Mouse (Mus musculus) embryonic facial prominence, embryonic 14.5 days (tissue): ENCODE measurements around the gene Lrch4. TPM values are rescaled to one million over a fixed set of nuclear protein-coding genes. Genes with fewer than 3 reads are reported as not detected.

ENCODE experiments used
- ATAC-seq: fragments of 200-750 bp; cut with Nextera tagmentation; 2 replicates; pipeline ENCODE4 v1.8.0; 2017; ENCODE audit warnings: low read depth, moderate number of reproducible peaks, moderate TSS enrichment
- DNase-seq: peaks from one replicate; pipeline ENCODE4 v3.0.0-alpha.2; 2015; ENCODE audit warnings: low spot score
- H3K27ac ChIP-seq: fragments of 300-500 bp; sonication (generic); replicated peaks from 2 replicates; pipeline ENCODE4 v1.5.1; 2014; ENCODE audit warnings: low read depth, mild to moderate bottlenecking, low read length, moderate library complexity
- H3K27me3 ChIP-seq: fragments of 300-500 bp; sonication (generic); replicated peaks from 2 replicates; pipeline ENCODE4 v1.6.1; 2014; ENCODE audit warnings: low read length; ENCODE audit not compliant: control insufficient read depth, insufficient read depth
- H3K36me3 ChIP-seq: fragments of 300-500 bp; sonication (generic); 2 replicates; pipeline ENCODE4 v1.6.1; 2014; ENCODE audit warnings: low read length, mixed read lengths; ENCODE audit not compliant: control insufficient read depth, insufficient read depth
- H3K4me1 ChIP-seq: fragments of 300-500 bp; sonication (generic); 2 replicates; pipeline ENCODE4 v1.6.1; 2014; ENCODE audit warnings: antibody characterized with exemption, low read length; ENCODE audit not compliant: control insufficient read depth, insufficient read depth
- H3K4me2 ChIP-seq: fragments of 300-500 bp; sonication (generic); 2 replicates; pipeline ENCODE4 v1.6.1; 2014; ENCODE audit warnings: low read depth, mild to moderate bottlenecking, low read length, moderate library complexity, mixed read lengths
- H3K4me3 ChIP-seq: fragments of 300-500 bp; sonication (generic); 2 replicates; pipeline ENCODE4 v1.5.1; 2014; ENCODE audit warnings: low read depth, mild to moderate bottlenecking, low read length
- H3K9ac ChIP-seq: fragments of 300-500 bp; sonication (generic); 2 replicates; pipeline ENCODE4 v1.6.1; 2014; ENCODE audit warnings: low read depth, mild to moderate bottlenecking, low read length, moderate library complexity, mixed read lengths
- H3K9me3 ChIP-seq: fragments of 300-500 bp; sonication (generic); 2 replicates; pipeline ENCODE4 v1.6.1; 2016; ENCODE audit warnings: low read length; ENCODE audit not compliant: control insufficient read depth
- WGBS: fragments of 180-500 bp; shearing (Covaris S2); extraction: QIAGEN DNeasy Blood & Tissue Kit; methylation state at CpG from one replicate; pipeline ENCODE4 v1.1.7; 2014; 5-methylcytosine and 5-hydroxymethylcytosine counted together
- polyA plus RNA-seq: library from polyadenylated mRNA; unstranded; fragments of >200 nt; fragmentation: Nextera tagmentation; extraction: Ambion mirVana; gene quantifications from 2 replicates; pipeline ENCODE4 v1.2.1, GENCODE M21; 2014

Lrch4 gene
- polyA plus RNA-seq, 1 experiment from 2014 or later: 36.5 TPM

GRCm38 (mm10) chr5:137670240-137670639 is 41.3 kb downstream of the Lrch4 start:
- H3K4me3 ChIP-seq: no peak overlapping the region
- H3K27ac ChIP-seq: no peak overlapping the region
- no peaks in the 10 kb centered on the region for H3K9me3 ChIP-seq
- 94% methylated on average over 1 of the region's 1 CpGs for WGBS
- peaks cover 18% of the 10 kb centered on the region; the same call in 1 of the 2 replicates for H3K4me1 ChIP-seq
- DNase-seq: no peak
- peaks cover 21% of the 10 kb centered on the region for H3K36me3 ChIP-seq
- no peak for ATAC-seq
- H3K9ac ChIP-seq: no peak overlapping the region
- H3K27me3 ChIP-seq: no peaks in the 10 kb centered on the region
- H3K4me2 ChIP-seq: no peak overlapping the region

- H3K4me1 ChIP-seq: peaks cover 18% of the 10 kb centered on the region; the same call in 1 of the 2 replicates
Observed at GRCm38 (mm10) chr5:137671443-137672240, 42.7 kb downstream of the Lrch4 start.

GRCm38 (mm10) chr5:137672361-137672760 is 43.4 kb downstream of the Lrch4 start:
- DNase-seq (no peak), ATAC-seq (no peak)
- Histone ChIP-seq H3K9me3 (no peaks in the 10 kb centered on the region), H3K36me3 (peaks cover 2% of the 10 kb centered on the region), H3K4me1 (peaks cover 18% of the 10 kb centered on the region; the same call in 1 of the 2 replicates), H3K9ac (no peak overlapping the region), H3K27me3 (no peaks in the 10 kb centered on the region), H3K27ac (peak overlapping the region; percentile 49; the same call in 1 of the 2 replicates), H3K4me3 (no peak overlapping the region), H3K4me2 (no peak overlapping the region)
- WGBS: 71% methylated on average over 5 of the region's 5 CpGs

More at GRCm38 (mm10) chr5:137671443-137672240, 42.7 kb downstream of the Lrch4 start:
- peak overlapping the region; percentile 49 for H3K27ac ChIP-seq
- WGBS: 15% methylated on average over 9 of the region's 9 CpGs
- no peaks in the 10 kb centered on the region for H3K9me3 ChIP-seq
- H3K9ac ChIP-seq: peak overlapping the region; percentile 25; the same call in 1 of the 2 replicates
- DNase-seq (peak; percentile 59), ATAC-seq (peak; percentile 73)
- H3K4me3 ChIP-seq: no peak overlapping the region
- H3K27me3 ChIP-seq: no peaks in the 10 kb centered on the region
- H3K4me2 ChIP-seq: no peak overlapping the region
- peaks cover 9% of the 10 kb centered on the region for H3K36me3 ChIP-seq

GRCm38 (mm10) chr5:137673015-137673414 is 44.1 kb downstream of the Lrch4 start:
- Histone ChIP-seq H3K9ac (no peak overlapping the region), H3K4me1 (peaks cover 18% of the 10 kb centered on the region; the same call in 1 of the 2 replicates), H3K27ac (no peak overlapping the region), H3K4me3 (no peak overlapping the region), H3K27me3 (no peaks in the 10 kb centered on the region), H3K9me3 (no peaks in the 10 kb centered on the region), H3K4me2 (no peak overlapping the region), H3K36me3 (no peaks in the 10 kb centered on the region)
- 87% methylated on average over 6 of the region's 6 CpGs for WGBS
- ATAC-seq (no peak), DNase-seq (no peak)

GRCm38 (mm10) chr5:137674786-137675185 is 45.9 kb downstream of the Lrch4 start:
- no peak for ATAC-seq
- peaks cover 18% of the 10 kb centered on the region; the same call in 1 of the 2 replicates for H3K4me1 ChIP-seq
- no peak overlapping the region for H3K9ac ChIP-seq
- H3K27me3 ChIP-seq: no peaks in the 10 kb centered on the region
- H3K9me3 ChIP-seq: no peaks in the 10 kb centered on the region
- DNase-seq: no peak
- H3K36me3 ChIP-seq: no peaks in the 10 kb centered on the region
- no peak overlapping the region for H3K4me2 ChIP-seq
- H3K4me3 ChIP-seq: no peak overlapping the region
- WGBS: 94% methylated on average over 8 of the region's 8 CpGs
- no peak overlapping the region for H3K27ac ChIP-seq

- DNase-seq: no peak
- no peak for ATAC-seq
Observed at GRCm38 (mm10) chr5:137677859-137678258, 48.9 kb downstream of the Lrch4 start.

GRCm38 (mm10) chr5:137678736-137679135 is 49.8 kb downstream of the Lrch4 start:
- Histone ChIP-seq H3K9ac (no peak overlapping the region), H3K36me3 (0 out of 2 replicates have a peak, but pooled peaks cover 7% of the 10 kb centered on the region), H3K4me1 (peaks cover 9% of the 10 kb centered on the region), H3K4me3 (no peak overlapping the region), H3K27ac (no peak overlapping the region), H3K4me2 (no peak overlapping the region), H3K9me3 (no peaks in the 10 kb centered on the region), H3K27me3 (no peaks in the 10 kb centered on the region)
- ATAC-seq (no peak), DNase-seq (no peak)
- WGBS: 85% methylated on average over 3 of the region's 3 CpGs

More at GRCm38 (mm10) chr5:137677859-137678258, 48.9 kb downstream of the Lrch4 start:
- no peaks in the 10 kb centered on the region for H3K27me3 ChIP-seq
- peaks cover under 1% of the 10 kb centered on the region for H3K4me1 ChIP-seq
- no peaks in the 10 kb centered on the region for H3K9me3 ChIP-seq
- 93% methylated on average over 8 of the region's 8 CpGs for WGBS
- no peak overlapping the region for H3K4me3 ChIP-seq
- no peak overlapping the region for H3K9ac ChIP-seq
- no peak overlapping the region for H3K4me2 ChIP-seq
- H3K27ac ChIP-seq: no peak overlapping the region
- H3K36me3 ChIP-seq: 0 out of 2 replicates have a peak, but pooled peaks cover 7% of the 10 kb centered on the region

GRCm38 (mm10) chr5:137679726-137680125 is 50.8 kb downstream of the Lrch4 start:
- Histone ChIP-seq H3K27ac (no peak overlapping the region), H3K9ac (no peak overlapping the region)
- no peak for DNase-seq

More at GRCm38 (mm10) chr5:137679726-137680125, 50.8 kb downstream of the Lrch4 start:
- Histone ChIP-seq H3K9me3 (no peaks in the 10 kb centered on the region), H3K36me3 (0 out of 2 replicates have a peak, but pooled peaks cover 7% of the 10 kb centered on the region), H3K4me3 (no peak overlapping the region), H3K4me2 (no peak overlapping the region), H3K4me1 (peaks cover 10% of the 10 kb centered on the region), H3K27me3 (no peaks in the 10 kb centered on the region)
- WGBS: 85% methylated on average over 4 of the region's 4 CpGs
- no peak for ATAC-seq
